In the genomic region with DNA sequence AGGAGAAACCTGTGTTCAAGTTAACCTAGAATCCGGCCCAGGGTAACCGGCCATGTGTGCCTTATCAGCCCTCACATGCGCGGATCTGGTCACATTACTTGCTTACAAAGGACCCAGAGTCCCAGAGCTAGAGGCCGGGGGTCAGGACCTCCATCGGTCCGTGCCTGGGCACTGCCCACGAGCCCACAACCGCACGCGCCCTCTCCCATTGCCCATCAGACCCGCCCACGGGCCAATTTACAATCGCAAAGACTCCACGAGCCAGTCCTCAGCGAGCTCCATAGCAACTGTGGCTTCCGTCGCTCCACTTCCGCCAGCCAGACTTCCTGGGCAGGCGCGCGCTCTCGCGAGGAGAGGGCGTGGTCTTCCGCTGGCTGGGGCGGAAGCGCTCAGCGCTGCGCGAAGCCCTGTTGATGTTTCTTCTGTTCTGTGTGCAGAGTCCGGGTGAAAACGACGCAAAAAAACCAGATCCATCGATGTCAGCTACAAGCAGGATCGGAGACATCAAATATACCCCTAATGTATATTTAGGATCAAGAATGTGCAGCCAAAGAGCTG, we compare ENCODE assay signal across 8 mouse cellular contexts. TPM values are rescaled to one million over a fixed set of nuclear protein-coding genes. Genes with fewer than 3 reads are reported as not detected.
A peak's percentile ranks its signal among the peaks of the same experiment; 100 is the strongest.
DNase-seq lines count a peak whose midpoint lies in the region; ATAC-seq and TF ChIP-seq lines count a peak whose summit lies in the region.

TSS of gene Wdr73 (minus strand) at position 326 of the 558 bp plus-strand sequence.

- TF ChIP-seq CTCF in gastrocnemius, adult 2 months (IDR thresholded peaks at IDR 0.05), result no peak
- TF ChIP-seq CTCF in hindbrain, postnatal 0 days (IDR thresholded peaks at IDR 0.05; ENCODE audit: low read depth), result no peak
- no peak for TF ChIP-seq CTCF in left cerebral cortex, adult 2 months (IDR thresholded peaks at IDR 0.05)

- H3K4me3 ChIP-seq in gastrocnemius, adult 2 months, result peak within 1 kb of the TSS; percentile 74
- peak within 1 kb of the TSS; percentile 57 for H3K4me3 ChIP-seq in hindbrain, postnatal 0 days (ENCODE audit: low read length)
- peak within 1 kb of the TSS; percentile 55 for H3K4me3 ChIP-seq in left cerebral cortex, adult 2 months

- peak; percentile 96 for DNase-seq in ZHBTc4 (ENCODE audit: low read depth, low spot score)
- peak; percentile 94 for DNase-seq in gastrocnemius, adult 2 months
- peak; percentile 96 for DNase-seq in hindbrain, postnatal 0 days (ENCODE audit: low spot score)
- peak; percentile 89 for DNase-seq in left cerebral cortex, adult 2 months (ENCODE audit: extremely low spot score in 1 of 2, low spot score in 2 of 2)
- peak; percentile 90 to 92 for DNase-seq in right cerebral cortex, adult 2 months (ENCODE audit: low spot score in 2 of 2)
- DNase-seq in urinary bladder, postnatal 14 days (ENCODE audit: low spot score), result peak; percentile 93

- peak; percentile 96 for ATAC-seq in common myeloid progenitor, adult 5-6 weeks (replicated peaks; ENCODE audit: low read depth, poor library complexity, severe bottlenecking)
- peak; percentile 95 for ATAC-seq in hindbrain, postnatal 0 days
- ATAC-seq in megakaryocyte, adult 5-6 weeks (ENCODE audit: poor library complexity, severe bottlenecking), result peak; percentile 97

- H3K27me3 ChIP-seq in hindbrain, postnatal 0 days (ENCODE audit: insufficient read depth, low read length), result no peaks in the 10 kb centered on the region

- H3K4me2 ChIP-seq in hindbrain, postnatal 0 days (ENCODE audit: low read depth, low read length), result peak within 1 kb of the TSS; percentile 71

- WGBS in hindbrain, postnatal 0 days, result under 1% methylated on average over 36 of the region's 36 CpGs

- intact Hi-C loops in gastrocnemius, adult 2 months (cut with DNase I), result loop anchor here (2.0 kb wide), 1 partner anchor 92 kb away; the partner anchor contains the start of gene Zfp592
- intact Hi-C loops in left cerebral cortex, adult 2 months (cut with DNase I), result loop anchor here (2.0 to 5.0 kb wide), 2 partner anchors 40 to 121 kb away; partner anchors contain the start of gene Zscan2

- H3K9ac ChIP-seq in hindbrain, postnatal 0 days (replicated peaks; ENCODE audit: low read length), result peak within 1 kb of the TSS; percentile 48

- H3K36me3 ChIP-seq in hindbrain, postnatal 0 days (ENCODE audit: insufficient read depth, low read length), result peaks cover 3% of the 10 kb centered on the region

- no peaks in the 10 kb centered on the region; the same call in 1 of the 2 replicates for H3K4me1 ChIP-seq in hindbrain, postnatal 0 days (ENCODE audit: insufficient read depth, low read length)

- H3K9me3 ChIP-seq in hindbrain, postnatal 0 days (ENCODE audit: low read length), result no peaks in the 10 kb centered on the region

- H3K27ac ChIP-seq in gastrocnemius, adult 2 months, result peak within 1 kb of the TSS; percentile 84
- H3K27ac ChIP-seq in hindbrain, postnatal 0 days, result peak within 1 kb of the TSS; percentile 61; the same call in 1 of the 2 replicates
- peak within 1 kb of the TSS; percentile 85 for H3K27ac ChIP-seq in left cerebral cortex, adult 2 months

RNA-seq across cellular contexts. Expression of gene Wdr73, which starts in this region (rescaled TPM):
- total RNA-seq in common myeloid progenitor, adult 5-6 weeks (2017), result 31.7 and 79.8 TPM in 2 replicates
- 1 to 10 TPM; 2.9 to 3.7 TPM for total RNA-seq in gastrocnemius, adult 2 months (2021)
- total RNA-seq in hindbrain, postnatal 0 days (2014; rRNA removed), result 20.3 and 23.9 TPM in 2 replicates
- polyA plus RNA-seq in hindbrain, postnatal 0 days (2015; fragmentation: Nextera tagmentation; extraction: Ambion mirVana), result 29.2 and 35.7 TPM in 2 replicates
- total RNA-seq in left cerebral cortex, adult 2 months (2021), result 10 to 100 TPM; 23.3 to 25.6 TPM
- 5.8 and 6.0 TPM in 2 replicates for total RNA-seq in megakaryocyte, adult 5-6 weeks (2015)
- total RNA-seq in megakaryocyte, adult 5-6 weeks (2017), result 6.4 and 9.7 TPM in 2 replicates

Comparison
In these comparisons a context has a peak if more than half of its experiments do, and no peak if none do; other contexts are left out.
1. Peak in every context shown above with its lines: DNase-seq, ATAC-seq, H3K4me3 ChIP-seq and H3K27ac ChIP-seq.